Mouse (Mus musculus) layer of hippocampus, postnatal 36 days (tissue): ENCODE measurements around the gene Mast2. TPM values are rescaled to one million over a fixed set of nuclear protein-coding genes. Genes with fewer than 3 reads are reported as not detected.

Experiments used
- total RNA-seq, 2 experiments: library from RNA; stranded (reverse); gene quantifications; 2 replicates each; pipeline ENCODE4 v1.2.3; 2021

Gene Mast2
- total RNA-seq, 2 experiments from 2014 or later = 101 to 105 TPM

Other genes starting within 250 kb of the Mast2 start
- gene Pik3r3, start 242.6 kb downstream of the Mast2 start, total RNA-seq = 10 to 100 TPM; 36.5 to 37.6 TPM
- 10 to 100 TPM; 18.6 to 19.2 TPM for gene Ipp, start 43.4 kb upstream of the Mast2 start, total RNA-seq
- gene Tmem69, start 91.8 kb upstream of the Mast2 start, total RNA-seq = 10 to 100 TPM; 11.3 to 12.8 TPM
- 10 to 100 TPM; 39.6 to 43.2 TPM for gene Gpbp1l1, start 93.5 kb upstream of the Mast2 start, total RNA-seq
- gene Ccdc17, start 132.5 kb upstream of the Mast2 start, total RNA-seq = 1 to 10 TPM; 4.0 to 4.3 TPM
- 10 to 100 TPM; 34.5 to 35.9 TPM for gene Nasp, start 163.8 kb upstream of the Mast2 start, total RNA-seq
- 100 to 1,000 TPM; 372 to 396 TPM for gene Akr1a1, start 187.5 kb upstream of the Mast2 start, total RNA-seq
- 100 to 1,000 TPM; 148 to 168 TPM for gene Prdx1, start 221.4 kb upstream of the Mast2 start, total RNA-seq
- gene Mmachc, start 244.2 kb upstream of the Mast2 start, total RNA-seq = 10 to 100 TPM; 16.1 to 18.3 TPM
- gene Ccdc163, start 244.3 kb upstream of the Mast2 start, total RNA-seq = 1 to 10 TPM; 2.8 to 5.3 TPM